Mouse (Mus musculus): ENCODE measurements at regions not wholly inside any gene's neighbourhood (a gene's known extent, or its start where the extent isn't known, plus 50 kb on each side); places are given as distances from the start of the nearest gene placed in this dataset.

DNA sequence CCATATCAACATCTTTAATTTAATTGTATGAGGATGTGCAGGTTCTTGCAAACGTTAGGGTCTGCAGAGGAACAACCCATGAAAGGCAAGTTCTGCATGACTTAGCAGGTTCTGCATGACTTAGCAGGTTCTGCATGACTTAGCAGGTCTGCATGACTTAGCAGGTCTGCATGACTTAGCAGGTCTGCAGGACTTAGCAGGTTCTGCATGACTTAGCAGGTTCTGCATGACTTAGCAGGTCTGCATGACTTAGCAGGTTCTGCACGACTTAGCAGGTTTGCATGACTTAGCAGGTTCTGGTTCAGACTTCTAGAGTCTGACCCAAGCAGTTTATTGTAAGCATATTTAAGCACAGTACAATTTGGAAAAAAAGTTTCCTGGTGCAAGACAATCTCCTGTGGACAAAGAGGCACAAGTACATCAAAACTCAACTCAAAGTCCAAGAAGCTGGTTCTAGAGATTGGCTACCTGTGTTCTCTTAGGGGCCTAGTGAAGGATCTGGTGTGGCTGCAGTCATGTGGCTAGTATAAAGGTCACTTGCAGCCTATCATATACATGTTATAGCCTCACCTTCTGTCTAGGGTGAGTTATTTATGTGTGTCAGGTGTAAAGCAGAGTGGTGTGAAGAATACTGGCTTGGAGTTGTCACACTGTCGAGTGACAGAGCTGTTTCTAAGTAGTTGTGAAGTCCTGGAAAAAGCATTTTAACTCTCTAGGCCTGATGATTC lies 50.5 kb upstream of the Prdx6 start:
- 0 out of 2 replicates have a peak, but pooled peaks cover 3% of the 10 kb centered on the region for H3K4me1 ChIP-seq (replicated peaks; ENCODE audit: control insufficient read depth, insufficient read depth, low read length)
- H3K9me3 ChIP-seq (ENCODE audit: control insufficient read depth) = no peaks in the 10 kb centered on the region
- 29% methylated on average over 3 of the region's 3 CpGs for whole genome bisulfite sequencing
- ATAC-seq = peak; percentile 100
- no peaks in the 10 kb centered on the region for H3K36me3 ChIP-seq (ENCODE audit: control insufficient read depth, insufficient read depth)
- peak overlapping the region; percentile 79 for H3K27ac ChIP-seq (ENCODE audit: low read depth, low read length)
- no peak overlapping the region for H3K4me3 ChIP-seq (ENCODE audit: low read depth, low read length)
- TF ChIP-seq CTCF (IDR thresholded peaks at IDR 0.05; ENCODE audit: low read depth) = no peak
- H3K4me2 ChIP-seq (replicated peaks; ENCODE audit: low read depth) = no peak overlapping the region
- no peaks in the 10 kb centered on the region for H3K27me3 ChIP-seq (replicated peaks; ENCODE audit: control insufficient read depth, insufficient read depth, low read length)
- no peak overlapping the region for H3K9ac ChIP-seq (ENCODE audit: low read depth, low read length)

DNA sequence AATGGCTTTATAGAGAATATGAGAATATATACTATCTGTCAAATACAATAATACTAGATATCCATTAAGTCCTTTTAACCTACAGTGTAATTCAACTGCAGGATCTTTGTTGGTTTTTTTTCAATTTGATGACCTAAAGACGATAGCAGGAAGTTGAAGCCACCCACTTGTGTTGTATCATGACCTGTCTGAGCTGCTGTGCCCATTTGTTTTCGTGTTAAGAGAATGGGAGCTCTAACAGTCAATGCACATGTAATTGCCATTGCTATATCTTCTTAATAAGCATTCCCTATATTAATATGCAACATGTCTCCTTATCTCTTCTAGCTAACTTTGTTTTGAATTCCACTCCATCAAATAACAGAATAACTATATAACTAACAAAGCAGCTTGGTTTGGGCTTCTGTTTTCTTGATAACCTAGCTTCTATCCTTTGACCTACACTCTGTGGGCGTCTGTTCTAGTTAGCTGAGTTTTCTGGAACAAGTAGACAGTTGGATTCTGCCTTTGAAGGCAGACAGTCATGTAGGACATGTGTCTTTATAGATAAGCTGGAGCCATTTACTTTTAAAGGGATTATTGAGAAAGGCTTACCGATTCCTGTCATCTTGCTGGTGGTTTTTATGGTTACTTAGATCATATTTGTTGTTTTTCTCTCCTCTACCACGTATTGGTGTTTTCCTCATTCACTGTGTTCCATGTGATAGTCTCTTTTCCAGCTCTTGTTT lies 55.9 kb upstream of the Prdx6 start:
- 0 out of 2 replicates have a peak, but pooled peaks cover 3% of the 10 kb centered on the region for H3K4me1 ChIP-seq (replicated peaks; ENCODE audit: control insufficient read depth, insufficient read depth, low read length)
- H3K27ac ChIP-seq (ENCODE audit: low read depth, low read length) = no peak overlapping the region
- no peak overlapping the region for H3K4me3 ChIP-seq (ENCODE audit: low read depth, low read length)
- no peaks in the 10 kb centered on the region for H3K27me3 ChIP-seq (replicated peaks; ENCODE audit: control insufficient read depth, insufficient read depth, low read length)
- H3K9ac ChIP-seq (ENCODE audit: low read depth, low read length) = no peak overlapping the region
- H3K9me3 ChIP-seq (ENCODE audit: control insufficient read depth) = no peaks in the 10 kb centered on the region
- TF ChIP-seq CTCF (IDR thresholded peaks at IDR 0.05; ENCODE audit: low read depth) = no peak
- ATAC-seq = no peak
- H3K4me2 ChIP-seq (replicated peaks; ENCODE audit: low read depth) = no peak overlapping the region
- WGBS = 63% methylated on average over 5 of the region's 5 CpGs
- H3K36me3 ChIP-seq (ENCODE audit: control insufficient read depth, insufficient read depth) = no peaks in the 10 kb centered on the region

DNA sequence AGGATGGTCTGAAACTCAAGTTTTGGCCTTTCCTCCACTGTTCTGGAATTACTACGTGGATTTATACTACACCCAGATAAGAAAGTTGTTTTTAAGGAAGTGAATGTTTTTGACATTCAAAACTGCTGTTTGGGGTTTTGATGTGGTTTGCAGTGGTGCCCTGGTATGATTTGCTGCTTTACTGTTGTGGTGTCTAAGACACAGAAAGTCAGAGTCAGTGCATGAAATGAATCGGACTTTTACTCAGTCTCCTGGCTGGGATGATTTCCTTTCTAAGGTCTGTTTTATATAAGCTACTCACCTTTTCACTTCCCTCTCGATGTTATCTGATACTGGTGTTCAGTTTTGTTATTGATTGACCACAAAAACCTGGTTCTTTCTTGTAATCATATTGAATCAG lies 58.2 kb upstream of the Prdx6 start:
- WGBS = 48% methylated on average over 3 of the region's 3 CpGs
- no peak for ATAC-seq

DNA sequence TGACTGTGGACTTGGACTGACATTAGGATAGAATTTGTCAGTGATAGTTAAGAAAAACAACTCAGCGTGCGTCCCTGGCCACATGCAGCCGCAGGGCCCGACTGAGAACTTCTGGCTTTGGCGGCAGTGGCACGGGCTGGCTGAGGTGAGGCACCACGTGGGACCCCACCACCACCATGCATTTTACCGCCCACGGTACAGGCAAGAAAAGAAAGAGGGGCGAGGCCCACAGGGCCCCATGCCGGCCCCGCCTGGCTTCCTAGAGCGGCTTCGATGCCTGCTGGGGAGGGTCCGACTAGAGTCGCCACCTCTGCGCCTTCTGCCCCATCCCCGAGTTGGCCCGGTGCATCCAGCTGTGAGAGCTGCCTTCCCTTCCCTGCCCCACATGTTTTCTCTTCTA lies 63.1 kb upstream of the Prdx6 start:
- no peaks in the 10 kb centered on the region for H3K4me1 ChIP-seq (replicated peaks; ENCODE audit: control insufficient read depth, insufficient read depth, low read length)
- no peaks in the 10 kb centered on the region for H3K9me3 ChIP-seq (ENCODE audit: control insufficient read depth)
- H3K9ac ChIP-seq (ENCODE audit: low read depth, low read length) = no peak overlapping the region
- TF ChIP-seq CTCF (IDR thresholded peaks at IDR 0.05; ENCODE audit: low read depth) = no peak
- H3K4me3 ChIP-seq (ENCODE audit: low read depth, low read length) = no peak overlapping the region
- no peaks in the 10 kb centered on the region for H3K27me3 ChIP-seq (replicated peaks; ENCODE audit: control insufficient read depth, insufficient read depth, low read length)
- H3K4me2 ChIP-seq (replicated peaks; ENCODE audit: low read depth) = no peak overlapping the region
- WGBS = 57% methylated on average over 19 of the region's 19 CpGs
- no peak overlapping the region for H3K27ac ChIP-seq (ENCODE audit: low read depth, low read length)
- no peaks in the 10 kb centered on the region for H3K36me3 ChIP-seq (ENCODE audit: control insufficient read depth, insufficient read depth)
- ATAC-seq = no peak

More for the DNA sequence above, 58.2 kb upstream of the Prdx6 start:
- Histone ChIP-seq H3K27me3 (replicated peaks; ENCODE audit: control insufficient read depth, insufficient read depth, low read length) (no peaks in the 10 kb centered on the region), H3K4me2 (replicated peaks; ENCODE audit: low read depth) (no peak overlapping the region), H3K4me3 (ENCODE audit: low read depth, low read length) (no peak overlapping the region), H3K4me1 (replicated peaks; ENCODE audit: control insufficient read depth, insufficient read depth, low read length) (no peaks in the 10 kb centered on the region), H3K27ac (ENCODE audit: low read depth, low read length) (no peak overlapping the region), H3K9ac (ENCODE audit: low read depth, low read length) (no peak overlapping the region), H3K9me3 (ENCODE audit: control insufficient read depth) (no peaks in the 10 kb centered on the region), H3K36me3 (ENCODE audit: control insufficient read depth, insufficient read depth) (no peaks in the 10 kb centered on the region)
- no peak for TF ChIP-seq CTCF (IDR thresholded peaks at IDR 0.05; ENCODE audit: low read depth)

DNA sequence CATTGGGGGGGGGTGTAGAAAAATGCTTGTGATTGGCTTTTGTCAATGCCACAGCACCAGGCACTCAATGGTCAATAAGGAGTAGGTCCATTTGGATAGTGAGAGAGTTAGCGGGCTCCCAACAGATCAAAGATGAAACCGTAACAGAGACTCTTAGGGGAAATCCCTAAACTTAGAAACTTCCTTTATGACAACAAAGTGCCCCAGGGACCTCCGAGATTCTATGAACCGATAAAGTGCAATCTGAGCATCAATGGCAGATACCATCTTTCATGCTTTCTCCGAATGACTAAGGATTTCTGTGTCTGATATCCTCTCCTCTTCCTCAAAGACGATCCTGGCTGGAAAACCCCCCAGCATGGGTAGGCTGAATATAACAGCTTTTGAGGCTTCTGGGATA lies 70.7 kb upstream of the Prdx6 start:
- no peaks in the 10 kb centered on the region for H3K9me3 ChIP-seq (ENCODE audit: control insufficient read depth)
- H3K9ac ChIP-seq (ENCODE audit: low read depth, low read length) = no peak overlapping the region
- ATAC-seq = no peak
- no peaks in the 10 kb centered on the region for H3K27me3 ChIP-seq (replicated peaks; ENCODE audit: control insufficient read depth, insufficient read depth, low read length)
- no peaks in the 10 kb centered on the region for H3K36me3 ChIP-seq (ENCODE audit: control insufficient read depth, insufficient read depth)
- no peaks in the 10 kb centered on the region for H3K4me1 ChIP-seq (replicated peaks; ENCODE audit: control insufficient read depth, insufficient read depth, low read length)
- WGBS = 91% methylated on average over 6 of the region's 6 CpGs
- no peak overlapping the region for H3K4me3 ChIP-seq (ENCODE audit: low read depth, low read length)
- no peak for TF ChIP-seq CTCF (IDR thresholded peaks at IDR 0.05; ENCODE audit: low read depth)
- H3K4me2 ChIP-seq (replicated peaks; ENCODE audit: low read depth) = no peak overlapping the region
- H3K27ac ChIP-seq (ENCODE audit: low read depth, low read length) = no peak overlapping the region

DNA sequence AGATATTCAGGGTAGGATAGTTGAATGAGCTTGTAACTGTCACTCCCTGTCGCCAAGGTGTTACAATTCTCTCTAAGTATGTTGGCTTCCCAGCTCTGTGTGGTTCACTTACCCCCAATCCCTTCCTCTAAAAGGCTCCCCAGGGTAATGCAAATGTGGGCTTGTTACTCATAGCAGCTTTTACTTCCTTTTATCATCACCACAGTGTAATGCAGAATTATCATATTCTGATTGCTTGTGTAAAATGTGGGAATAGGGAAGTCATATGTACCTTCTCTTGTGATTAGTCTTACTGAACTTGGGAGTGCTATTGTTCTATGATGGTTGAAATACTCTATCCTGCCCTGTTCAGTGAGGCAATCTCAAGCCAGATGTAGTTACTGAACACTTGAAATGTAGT lies 66.0 kb upstream of the Tnfsf4 start:
- no peak overlapping the region for H3K9ac ChIP-seq (ENCODE audit: low read depth, low read length)
- no peak overlapping the region for H3K4me2 ChIP-seq (replicated peaks; ENCODE audit: low read depth)
- H3K27ac ChIP-seq (ENCODE audit: low read depth, low read length) = no peak overlapping the region
- no peaks in the 10 kb centered on the region for H3K9me3 ChIP-seq (ENCODE audit: control insufficient read depth)
- H3K4me1 ChIP-seq (replicated peaks; ENCODE audit: control insufficient read depth, insufficient read depth, low read length) = no peaks in the 10 kb centered on the region
- H3K4me3 ChIP-seq (ENCODE audit: low read depth, low read length) = no peak overlapping the region
- no peak for ATAC-seq
- no peaks in the 10 kb centered on the region for H3K36me3 ChIP-seq (ENCODE audit: control insufficient read depth, insufficient read depth)
- no peaks in the 10 kb centered on the region for H3K27me3 ChIP-seq (replicated peaks; ENCODE audit: control insufficient read depth, insufficient read depth, low read length)
- no peak for TF ChIP-seq CTCF (IDR thresholded peaks at IDR 0.05; ENCODE audit: low read depth)
- WGBS = 67% methylated on average over 1 of the region's 1 CpGs

Data from intestine, postnatal 0 days (tissue).